Mouse (Mus musculus) lung, postnatal 0 days (tissue): ENCODE measurements around the gene Hspa12a.

Experiments
- CTCF ChIP-seq: IDR thresholded peaks from 2 replicates; pipeline ENCODE4 v1.5.1; 2016; ENCODE audit warnings: antibody characterized with exemption, mild to moderate bottlenecking
- EP300 ChIP-seq: IDR thresholded peaks from 2 replicates; pipeline ENCODE4 v1.6.1; 2016; ENCODE audit warnings: antibody characterized with exemption, mild to moderate bottlenecking, control low read depth

DNA sequence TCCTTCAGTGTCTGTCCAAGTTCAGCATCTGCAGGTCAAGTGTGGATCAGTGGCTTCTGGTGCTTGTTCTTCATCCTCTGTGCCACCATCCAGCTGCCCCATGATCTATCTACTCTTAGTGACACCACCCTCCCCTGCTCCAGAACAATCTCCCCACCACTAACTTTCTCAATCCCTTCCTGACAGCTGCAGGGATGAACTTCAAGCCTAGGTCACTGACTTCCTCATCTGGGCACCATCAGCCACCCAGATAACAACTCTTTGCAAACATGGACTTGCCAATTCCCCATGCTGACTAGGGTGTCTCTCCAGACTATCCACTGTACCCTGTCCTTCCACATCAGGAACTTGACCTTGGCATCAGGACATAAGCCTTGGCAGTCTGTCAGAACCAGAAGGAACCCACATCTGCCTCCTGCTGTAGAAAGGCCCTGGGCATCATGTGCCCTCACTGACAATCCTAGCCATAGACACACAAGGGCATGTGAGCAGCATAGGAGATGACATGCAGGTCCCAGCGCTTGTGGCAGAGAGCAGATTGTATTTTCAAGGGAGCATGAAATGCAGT lies 79.4 kb downstream of the Hspa12a start:
- TF ChIP-seq CTCF (no peak), EP300 (no peak)
